Mouse (Mus musculus): ENCODE measurements around the gene Rgs12. TPM values are rescaled to one million over a fixed set of nuclear protein-coding genes. Genes with fewer than 3 reads are reported as not detected.
A peak's percentile ranks its signal among the peaks of the same experiment; 100 is the strongest.

Gene Rgs12
- total and polyA plus RNA-seq, 3 experiments: 13.1 to 26.2 (median 16.5) TPM

GRCm38 (mm10) chr5:34951161-34951834 is 2.1 kb downstream of the Rgs12 start:
- H3K79me2 ChIP-seq (replicated peaks; ENCODE audit: control insufficient read depth, insufficient read depth, low read length): no peaks in the 10 kb centered on the region
- H3K9ac ChIP-seq (ENCODE audit: low read depth, low read length): no peak overlapping the region
- TF ChIP-seq EP300 (IDR thresholded peaks at IDR 0.05; ENCODE audit: insufficient read depth, low read depth, low read length): no peak
- no peak for TF ChIP-seq POLR2A (IDR thresholded peaks at IDR 0.05; ENCODE audit: insufficient read depth, low read depth, low read length)
- TF ChIP-seq CTCF (IDR thresholded peaks at IDR 0.05): no peak
- H3K4me3 ChIP-seq: no peak overlapping the region
- intact Hi-C loops (cut with DNase I): no loop called here
- no peak overlapping the region for H3K27ac ChIP-seq
- WGBS: 76% methylated on average over 8 of the region's 8 CpGs
- H3K27me3 ChIP-seq (ENCODE audit: control insufficient read depth, insufficient read depth, low read length): no peaks in the 10 kb centered on the region
- DNase-seq: peak; percentile 48 to 59
- peaks cover 26% of the 10 kb centered on the region for H3K4me1 ChIP-seq (ENCODE audit: control insufficient read depth, insufficient read depth, low read length)
- no peaks in the 10 kb centered on the region for H3K36me3 ChIP-seq (ENCODE audit: control insufficient read depth, insufficient read depth, low read length)

DNA sequence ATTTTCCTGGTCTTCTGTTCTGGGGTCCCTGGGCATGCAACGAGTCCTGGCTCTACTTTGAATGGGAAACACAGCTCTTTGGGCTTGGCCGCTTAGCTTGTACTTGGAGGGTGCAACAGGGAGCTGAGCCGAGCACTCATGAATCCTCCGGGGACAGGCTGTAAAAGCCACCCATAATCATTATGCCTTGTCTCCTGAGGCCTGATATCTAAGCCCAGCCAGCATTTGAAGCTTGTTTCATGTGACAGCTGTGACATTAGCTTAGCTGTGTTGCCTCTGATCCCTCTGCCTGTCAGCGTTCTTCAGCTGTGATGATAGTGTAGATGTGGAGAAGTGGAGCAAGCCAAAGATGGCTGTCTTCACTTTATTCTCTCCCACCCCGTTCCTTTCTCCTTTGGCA is 5.3 kb downstream of the Rgs12 start:
- no peak overlapping the region for H3K4me3 ChIP-seq
- peaks cover 34% of the 10 kb centered on the region for H3K4me1 ChIP-seq (ENCODE audit: control insufficient read depth, insufficient read depth, low read length)
- no peak overlapping the region for H3K9ac ChIP-seq (ENCODE audit: low read depth, low read length)
- TF ChIP-seq EP300 (IDR thresholded peaks at IDR 0.05; ENCODE audit: insufficient read depth, low read depth, low read length) (no peak), POLR2A (IDR thresholded peaks at IDR 0.05; ENCODE audit: insufficient read depth, low read depth, low read length) (no peak), CTCF (IDR thresholded peaks at IDR 0.05) (no peak)
- no peak for DNase-seq
- H3K79me2 ChIP-seq (replicated peaks; ENCODE audit: control insufficient read depth, insufficient read depth, low read length): no peaks in the 10 kb centered on the region
- H3K36me3 ChIP-seq (ENCODE audit: control insufficient read depth, insufficient read depth, low read length): no peaks in the 10 kb centered on the region
- H3K27ac ChIP-seq: peak overlapping the region; percentile 52; the same call in 1 of the 2 replicates
- WGBS: 50% methylated on average over 6 of the region's 6 CpGs
- intact Hi-C loops (cut with DNase I): loop anchor here (2.0 kb wide), 1 partner anchor 38 kb away; no protein-coding TSS in a partner anchor
- no peaks in the 10 kb centered on the region for H3K27me3 ChIP-seq (ENCODE audit: control insufficient read depth, insufficient read depth, low read length)

- Histone ChIP-seq H3K4me1 (ENCODE audit: control insufficient read depth, insufficient read depth, low read length) (peaks cover 33% of the 10 kb centered on the region), H3K27ac (peak overlapping the region; percentile 52; the same call in 1 of the 2 replicates)
Observed at GRCm38 (mm10) chr5:34955630-34956029, 6.4 kb downstream of the Rgs12 start.

DNA sequence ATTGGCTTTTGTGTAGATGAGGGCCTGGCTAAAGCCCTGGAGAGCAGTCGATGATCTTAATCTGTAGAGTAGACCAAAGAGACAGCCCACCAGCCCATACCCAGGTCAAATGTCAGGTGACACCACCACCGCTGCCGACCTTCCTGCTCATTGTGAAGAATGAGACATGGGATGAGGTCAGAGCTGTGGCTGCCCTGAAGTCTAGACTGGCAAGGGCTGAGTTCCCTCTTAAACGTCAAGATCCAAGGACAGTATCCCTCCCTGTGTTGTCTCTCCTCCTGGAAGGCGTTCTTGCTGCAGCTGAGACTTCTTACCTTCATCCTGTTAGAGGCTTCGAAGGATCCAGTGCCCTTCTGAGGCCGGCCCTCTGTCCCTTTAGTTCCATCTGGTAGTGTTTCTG is 6.9 kb downstream of the Rgs12 start:
- intact Hi-C loops (cut with DNase I): no loop called here
- no peak for TF ChIP-seq POLR2A (IDR thresholded peaks at IDR 0.05; ENCODE audit: insufficient read depth, low read depth, low read length)
- no peak for TF ChIP-seq EP300 (IDR thresholded peaks at IDR 0.05; ENCODE audit: insufficient read depth, low read depth, low read length)
- TF ChIP-seq CTCF (IDR thresholded peaks at IDR 0.05): no peak
- H3K36me3 ChIP-seq (ENCODE audit: control insufficient read depth, insufficient read depth, low read length): no peaks in the 10 kb centered on the region
- H3K4me3 ChIP-seq: no peak overlapping the region
- peak overlapping the region; percentile 20; the same call in 1 of the 2 replicates for H3K27ac ChIP-seq
- no peak for DNase-seq
- no peaks in the 10 kb centered on the region for H3K79me2 ChIP-seq (replicated peaks; ENCODE audit: control insufficient read depth, insufficient read depth, low read length)
- H3K9ac ChIP-seq (ENCODE audit: low read depth, low read length): no peak overlapping the region
- 75% methylated on average over 7 of the region's 7 CpGs for WGBS
- peaks cover 28% of the 10 kb centered on the region for H3K4me1 ChIP-seq (ENCODE audit: control insufficient read depth, insufficient read depth, low read length)
- no peaks in the 10 kb centered on the region for H3K27me3 ChIP-seq (ENCODE audit: control insufficient read depth, insufficient read depth, low read length)

More at GRCm38 (mm10) chr5:34955630-34956029, 6.4 kb downstream of the Rgs12 start:
- no peak for DNase-seq
- no peak overlapping the region for H3K9ac ChIP-seq (ENCODE audit: low read depth, low read length)
- intact Hi-C loops (cut with DNase I): loop anchor here (2.0 kb wide), 1 partner anchor 39 kb away; no protein-coding TSS in a partner anchor
- no peak overlapping the region for H3K4me3 ChIP-seq
- H3K36me3 ChIP-seq (ENCODE audit: control insufficient read depth, insufficient read depth, low read length): no peaks in the 10 kb centered on the region
- H3K27me3 ChIP-seq (ENCODE audit: control insufficient read depth, insufficient read depth, low read length): no peaks in the 10 kb centered on the region
- 17% methylated on average over 5 of the region's 5 CpGs for WGBS
- H3K79me2 ChIP-seq (replicated peaks; ENCODE audit: control insufficient read depth, insufficient read depth, low read length): no peaks in the 10 kb centered on the region
- TF ChIP-seq CTCF (IDR thresholded peaks at IDR 0.05): no peak

DNA sequence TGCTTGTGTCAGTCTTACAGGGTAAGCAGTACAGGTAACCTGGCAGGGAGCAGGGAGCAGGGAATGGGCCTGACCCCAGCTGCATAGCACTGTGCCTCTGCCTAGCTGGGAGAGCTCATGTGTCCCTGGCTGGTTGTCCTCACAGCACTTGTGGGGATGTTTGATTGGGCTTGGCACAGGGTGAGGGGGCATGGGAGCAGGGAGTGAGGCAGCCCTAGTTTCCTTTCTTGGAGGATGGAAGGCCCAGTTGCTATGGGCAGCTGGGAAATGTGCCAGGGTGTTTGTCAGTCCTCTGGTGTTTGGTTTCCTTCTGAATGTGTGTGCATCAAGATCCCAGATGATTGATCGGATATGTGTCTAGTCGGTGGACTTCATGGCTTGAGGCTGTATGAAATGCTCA is 7.8 kb downstream of the Rgs12 start:
- no peak for DNase-seq
- H3K27me3 ChIP-seq (ENCODE audit: control insufficient read depth, insufficient read depth, low read length): no peaks in the 10 kb centered on the region
- intact Hi-C loops (cut with DNase I): no loop called here

GRCm38 (mm10) chr5:34960021-34960420 is 10.8 kb downstream of the Rgs12 start:
- Histone ChIP-seq H3K27me3 (ENCODE audit: control insufficient read depth, insufficient read depth, low read length) (no peaks in the 10 kb centered on the region), H3K27ac (no peak overlapping the region), H3K79me2 (replicated peaks; ENCODE audit: control insufficient read depth, insufficient read depth, low read length) (no peaks in the 10 kb centered on the region), H3K9ac (ENCODE audit: low read depth, low read length) (no peak overlapping the region), H3K36me3 (ENCODE audit: control insufficient read depth, insufficient read depth, low read length) (no peaks in the 10 kb centered on the region), H3K4me3 (no peak overlapping the region), H3K4me1 (ENCODE audit: control insufficient read depth, insufficient read depth, low read length) (peaks cover 24% of the 10 kb centered on the region)
- TF ChIP-seq POLR2A (IDR thresholded peaks at IDR 0.05; ENCODE audit: insufficient read depth, low read depth, low read length) (no peak), CTCF (IDR thresholded peaks at IDR 0.05) (no peak), EP300 (IDR thresholded peaks at IDR 0.05; ENCODE audit: insufficient read depth, low read depth, low read length) (no peak)
- DNase-seq: no peak
- WGBS: 76% methylated on average over 1 of the region's 1 CpGs
- intact Hi-C loops (cut with DNase I): no loop called here

More for the DNA sequence above, 7.8 kb downstream of the Rgs12 start:
- no peaks in the 10 kb centered on the region for H3K79me2 ChIP-seq (replicated peaks; ENCODE audit: control insufficient read depth, insufficient read depth, low read length)
- H3K4me1 ChIP-seq (ENCODE audit: control insufficient read depth, insufficient read depth, low read length): peaks cover 25% of the 10 kb centered on the region
- no peaks in the 10 kb centered on the region for H3K36me3 ChIP-seq (ENCODE audit: control insufficient read depth, insufficient read depth, low read length)
- 36% methylated on average over 2 of the region's 2 CpGs for WGBS
- H3K4me3 ChIP-seq: no peak overlapping the region
- TF ChIP-seq CTCF (IDR thresholded peaks at IDR 0.05): no peak
- TF ChIP-seq POLR2A (IDR thresholded peaks at IDR 0.05; ENCODE audit: insufficient read depth, low read depth, low read length): no peak
- TF ChIP-seq EP300 (IDR thresholded peaks at IDR 0.05; ENCODE audit: insufficient read depth, low read depth, low read length): no peak
- H3K9ac ChIP-seq (ENCODE audit: low read depth, low read length): no peak overlapping the region
- H3K27ac ChIP-seq: no peak overlapping the region; the same call in 1 of the 2 replicates

Measured in heart, adult 2 months (tissue).